Mouse (Mus musculus): Measurements from ENCODE around the gene Qrsl1. TPM values are rescaled to one million over a fixed set of nuclear protein-coding genes. Genes with fewer than 3 reads are reported as not detected.

Gene Qrsl1
- polyA plus RNA-seq (2015; fragmentation: Nextera tagmentation; extraction: Ambion mirVana): 13.2 and 13.4 TPM in 2 replicates

GRCm38 (mm10) chr10:43901578-43902194 is at the start of gene Qrsl1, which contains the start of gene Rtn4ip1:
Qrsl1 (minus strand) TSS chr10:43901745.
Rtn4ip1 (plus strand) TSS chr10:43901807.
- WGBS: under 1% methylated on average over 40 of the region's 40 CpGs
- H3K4me2 ChIP-seq (replicated peaks; ENCODE audit: low read depth): peak within 1 kb of the TSS; percentile 85
- H3K27me3 ChIP-seq (ENCODE audit: control insufficient read depth, insufficient read depth, low read length): no peaks in the 10 kb centered on the region
- peak within 1 kb of the TSS; percentile 61 for H3K4me3 ChIP-seq (ENCODE audit: low read depth, low read length)
- H3K36me3 ChIP-seq (ENCODE audit: control insufficient read depth, insufficient read depth, low read length): no peaks in the 10 kb centered on the region
- peak within 1 kb of the TSS; percentile 62 for H3K9ac ChIP-seq (ENCODE audit: low read length)
- no peaks in the 10 kb centered on the region for H3K9me3 ChIP-seq (ENCODE audit: control insufficient read depth, low read length)
- H3K27ac ChIP-seq (replicated peaks): peak within 1 kb of the TSS; percentile 30
- peak; percentile 93 for DNase-seq (ENCODE audit: low spot score)
- TF ChIP-seq CTCF (IDR thresholded peaks at IDR 0.05; ENCODE audit: low read depth): no peak
- no peak for TF ChIP-seq EP300 (optimal IDR thresholded peaks at IDR 0.05)
- ATAC-seq (ENCODE audit: low FRiP score, low TSS enrichment): peak; percentile 98
- H3K4me1 ChIP-seq (replicated peaks; ENCODE audit: control insufficient read depth, insufficient read depth): no peaks in the 10 kb centered on the region

GRCm38 (mm10) chr10:43945435-43945834 is 43.9 kb upstream of the Qrsl1 start:
- DNase-seq (ENCODE audit: low spot score) (no peak), ATAC-seq (ENCODE audit: low FRiP score, low TSS enrichment) (no peak)
- no peak overlapping the region for H3K4me2 ChIP-seq (replicated peaks; ENCODE audit: low read depth)
- whole genome bisulfite sequencing: 81% methylated on average over 4 of the region's 4 CpGs
- TF ChIP-seq EP300 (optimal IDR thresholded peaks at IDR 0.05) (no peak), CTCF (IDR thresholded peaks at IDR 0.05; ENCODE audit: low read depth) (no peak)
- no peak overlapping the region for H3K27ac ChIP-seq (replicated peaks)
- H3K27me3 ChIP-seq (ENCODE audit: control insufficient read depth, insufficient read depth, low read length): no peaks in the 10 kb centered on the region
- no peak overlapping the region for H3K9ac ChIP-seq (ENCODE audit: low read length)
- H3K36me3 ChIP-seq (ENCODE audit: control insufficient read depth, insufficient read depth, low read length): peaks cover 7% of the 10 kb centered on the region; the same call in 1 of the 2 replicates
- no peak overlapping the region for H3K4me3 ChIP-seq (ENCODE audit: low read depth, low read length)
- no peaks in the 10 kb centered on the region for H3K4me1 ChIP-seq (replicated peaks; ENCODE audit: control insufficient read depth, insufficient read depth)
- no peaks in the 10 kb centered on the region for H3K9me3 ChIP-seq (ENCODE audit: control insufficient read depth, low read length)

GRCm38 (mm10) chr10:43943736-43944135 is 42.2 kb upstream of the Qrsl1 start:
- Histone ChIP-seq H3K4me1 (replicated peaks; ENCODE audit: control insufficient read depth, insufficient read depth) (no peaks in the 10 kb centered on the region), H3K27me3 (ENCODE audit: control insufficient read depth, insufficient read depth, low read length) (no peaks in the 10 kb centered on the region), H3K4me3 (ENCODE audit: low read depth, low read length) (no peak overlapping the region), H3K27ac (replicated peaks) (no peak overlapping the region), H3K9me3 (ENCODE audit: control insufficient read depth, low read length) (no peaks in the 10 kb centered on the region), H3K4me2 (replicated peaks; ENCODE audit: low read depth) (no peak overlapping the region), H3K9ac (ENCODE audit: low read length) (no peak overlapping the region), H3K36me3 (ENCODE audit: control insufficient read depth, insufficient read depth, low read length) (peaks cover 7% of the 10 kb centered on the region; the same call in 1 of the 2 replicates)
- ATAC-seq (ENCODE audit: low FRiP score, low TSS enrichment): no peak
- no peak for DNase-seq (ENCODE audit: low spot score)
- WGBS: 55% methylated on average over 4 of the region's 4 CpGs
- TF ChIP-seq EP300 (optimal IDR thresholded peaks at IDR 0.05) (no peak), CTCF (IDR thresholded peaks at IDR 0.05; ENCODE audit: low read depth) (no peak)

GRCm38 (mm10) chr10:43939136-43939662 is 37.7 kb upstream of the Qrsl1 start:
- H3K36me3 ChIP-seq (ENCODE audit: control insufficient read depth, insufficient read depth, low read length): peaks cover 5% of the 10 kb centered on the region; the same call in 1 of the 2 replicates
- H3K4me2 ChIP-seq (replicated peaks; ENCODE audit: low read depth): no peak overlapping the region
- ATAC-seq (ENCODE audit: low FRiP score, low TSS enrichment): no peak
- no peak overlapping the region for H3K27ac ChIP-seq (replicated peaks)
- H3K9ac ChIP-seq (ENCODE audit: low read length): no peak overlapping the region
- 75% methylated on average over 6 of the region's 6 CpGs for WGBS
- DNase-seq (ENCODE audit: low spot score): no peak
- H3K4me1 ChIP-seq (replicated peaks; ENCODE audit: control insufficient read depth, insufficient read depth): no peaks in the 10 kb centered on the region
- TF ChIP-seq CTCF (IDR thresholded peaks at IDR 0.05; ENCODE audit: low read depth): no peak
- TF ChIP-seq EP300 (optimal IDR thresholded peaks at IDR 0.05): no peak
- no peaks in the 10 kb centered on the region for H3K27me3 ChIP-seq (ENCODE audit: control insufficient read depth, insufficient read depth, low read length)
- no peak overlapping the region for H3K4me3 ChIP-seq (ENCODE audit: low read depth, low read length)
- no peaks in the 10 kb centered on the region for H3K9me3 ChIP-seq (ENCODE audit: control insufficient read depth, low read length)

- 54% methylated on average over 5 of the region's 5 CpGs for whole genome bisulfite sequencing
- DNase-seq (ENCODE audit: low spot score) (no peak), ATAC-seq (ENCODE audit: low FRiP score, low TSS enrichment) (no peak)
- Histone ChIP-seq H3K9me3 (ENCODE audit: control insufficient read depth, low read length) (no peaks in the 10 kb centered on the region), H3K27ac (replicated peaks) (no peak overlapping the region), H3K4me3 (ENCODE audit: low read depth, low read length) (no peak overlapping the region), H3K4me2 (replicated peaks; ENCODE audit: low read depth) (no peak overlapping the region), H3K4me1 (replicated peaks; ENCODE audit: control insufficient read depth, insufficient read depth) (no peaks in the 10 kb centered on the region), H3K36me3 (ENCODE audit: control insufficient read depth, insufficient read depth, low read length) (no peaks in the 10 kb centered on the region; the same call in 1 of the 2 replicates), H3K9ac (ENCODE audit: low read length) (no peak overlapping the region), H3K27me3 (ENCODE audit: control insufficient read depth, insufficient read depth, low read length) (no peaks in the 10 kb centered on the region)
- no peak for TF ChIP-seq CTCF (IDR thresholded peaks at IDR 0.05; ENCODE audit: low read depth)
- TF ChIP-seq EP300 (optimal IDR thresholded peaks at IDR 0.05): no peak
Measured at GRCm38 (mm10) chr10:43928596-43928995, 27.1 kb upstream of the Qrsl1 start.

GRCm38 (mm10) chr10:43927736-43928135 is 26.2 kb upstream of the Qrsl1 start:
- DNase-seq (ENCODE audit: low spot score) (no peak), ATAC-seq (ENCODE audit: low FRiP score, low TSS enrichment) (no peak)
- Histone ChIP-seq H3K27ac (replicated peaks) (no peak overlapping the region), H3K27me3 (ENCODE audit: control insufficient read depth, insufficient read depth, low read length) (no peaks in the 10 kb centered on the region), H3K4me2 (replicated peaks; ENCODE audit: low read depth) (no peak overlapping the region), H3K4me3 (ENCODE audit: low read depth, low read length) (no peak overlapping the region), H3K36me3 (ENCODE audit: control insufficient read depth, insufficient read depth, low read length) (no peaks in the 10 kb centered on the region; the same call in 1 of the 2 replicates), H3K9ac (ENCODE audit: low read length) (no peak overlapping the region), H3K4me1 (replicated peaks; ENCODE audit: control insufficient read depth, insufficient read depth) (no peaks in the 10 kb centered on the region), H3K9me3 (ENCODE audit: control insufficient read depth, low read length) (no peaks in the 10 kb centered on the region)
- 75% methylated on average over 8 of the region's 8 CpGs for WGBS
- TF ChIP-seq EP300 (optimal IDR thresholded peaks at IDR 0.05): no peak
- TF ChIP-seq CTCF (IDR thresholded peaks at IDR 0.05; ENCODE audit: low read depth): no peak

All from stomach, postnatal 0 days (tissue).